Mouse (Mus musculus): Measurements from ENCODE around the gene Prr5l.

GRCm38 (mm10) chr2:101908773-101909172 lies 25.9 kb upstream of the Prr5l start:
- no peak for TF ChIP-seq CTCF (IDR thresholded peaks at IDR 0.05)
- no peak for TF ChIP-seq EP300 (IDR thresholded peaks at IDR 0.05)
